Mouse (Mus musculus) WW6 (cell line): ENCODE measurements around the gene Olfr1205.

Experiments
- DNase-seq: peaks from one replicate; pipeline ENCODE4 v3.0.0-alpha.2; 2013; ENCODE audit warnings: low read depth, low spot score

Gene Olfr1205

GRCm38 (mm10) chr2:88829437-88829836 lies at the start of gene Olfr1205:
Gene Olfr1205 (plus strand): TSS chr2:88829737.
- no peak for DNase-seq

GRCm38 (mm10) chr2:88792736-88793135 lies 36.8 kb upstream of the Olfr1205 start, which contains the start of gene Olfr1201:
Gene Olfr1201 (plus strand): TSS chr2:88793036.
- no peak for DNase-seq

DNA sequence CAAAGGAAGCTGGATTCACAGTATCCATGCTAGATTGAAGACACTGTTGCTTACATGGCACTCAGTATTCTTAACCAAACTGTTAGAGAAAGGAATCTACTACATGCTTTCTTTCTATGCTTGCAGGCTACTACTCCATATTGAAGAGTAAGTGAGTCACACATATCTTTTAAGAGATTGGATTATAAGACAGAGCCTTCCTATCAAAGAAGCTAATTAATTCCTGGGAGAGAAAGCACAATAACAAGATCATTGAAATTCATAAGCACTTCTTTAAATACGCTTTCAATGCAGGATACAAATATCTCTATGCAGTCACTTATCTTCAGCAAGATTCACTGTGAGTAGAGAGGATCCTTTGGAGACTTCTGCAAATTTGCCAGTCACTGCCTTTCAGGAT lies 15.3 kb upstream of the Olfr1205 start, which contains the start of gene Olfr1202:
TSS of gene Olfr1202 (plus strand) at position 301 of the 400 bp plus-strand sequence.
- DNase-seq = no peak

DNA sequence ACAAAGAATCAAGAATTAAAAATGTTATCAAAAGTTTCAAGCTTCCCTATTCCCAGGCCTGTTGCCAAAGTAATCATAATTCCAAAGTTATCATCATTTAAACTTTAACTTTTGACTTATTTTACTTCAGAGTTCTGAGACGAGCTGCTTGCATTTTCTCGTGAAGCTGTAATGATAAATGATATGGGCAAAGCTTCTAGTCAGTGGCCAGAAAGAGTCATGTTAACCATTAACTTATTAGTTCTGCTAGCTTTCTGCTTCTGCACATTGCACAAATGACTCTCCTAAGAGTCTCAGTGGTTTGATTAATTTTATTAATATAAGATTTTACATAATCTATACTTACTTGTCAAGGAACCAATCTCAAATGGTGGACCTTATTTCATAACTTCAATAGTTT lies 8.9 kb downstream of the Olfr1205 start:
- no peak for DNase-seq

GRCm38 (mm10) chr2:88848992-88849391 lies 19.5 kb downstream of the Olfr1205 start, which contains the start of gene Olfr1204:
Gene Olfr1204 (plus strand): TSS chr2:88849292.
- DNase-seq = no peak

- no peak for DNase-seq
These were observed 33.4 kb downstream of the Olfr1205 start, which contains the start of gene Olfr1206 for GRCm38 (mm10) chr2:88862931-88863330. Gene Olfr1206 (plus strand): TSS chr2:88863231.
